Mouse (Mus musculus): ENCODE measurements around the gene Polrmt. TPM values are rescaled to one million over a fixed set of nuclear protein-coding genes. Genes with fewer than 3 reads are reported as not detected.

Gene Polrmt
- polyA plus RNA-seq, 2 experiments, result 10.1 to 17.4 TPM

- Histone ChIP-seq H3K4me3 (ENCODE audit: insufficient read depth in 1 of 2, low read depth in 2 of 2, low read length in 2 of 2) (peak overlapping the region; percentile 72 to 89), H3K36me3 (replicated peaks; ENCODE audit: control insufficient read depth, insufficient read depth, low read depth) (no peaks in the 10 kb centered on the region), H3K27ac (peak overlapping the region; percentile 3), H3K9me3 (ENCODE audit: control insufficient read depth, low read length) (no peaks in the 10 kb centered on the region), H3K4me2 (ENCODE audit: low read depth) (peak overlapping the region; percentile 89), H3K27me3 (ENCODE audit: control insufficient read depth, insufficient read depth, low read length) (no peaks in the 10 kb centered on the region), H3K4me1 (replicated peaks; ENCODE audit: control insufficient read depth in 2 of 2, insufficient read depth in 2 of 2, low read length in 1 of 2) (peaks cover 14 to 16% of the 10 kb centered on the region in 2 experiments), H3K9ac (replicated peaks) (peak overlapping the region; percentile 31)
- 10% methylated on average over 40 of the region's 40 CpGs for WGBS (ENCODE audit: insufficient replicate concordance)
- ATAC-seq (ENCODE audit: insufficient read depth) (peak; percentile 46), DNase-seq (ENCODE audit: low read depth in 3 of 3, low spot score in 3 of 3) (peak; percentile 64 to 76 (median 70))
- TF ChIP-seq EP300 (IDR thresholded peaks at IDR 0.05; ENCODE audit: low read depth) (no peak), CTCF (IDR thresholded peaks at IDR 0.05; ENCODE audit: low read depth) (0 out of 2 replicates have a peak, but pooled peaks have one; percentile 1)
Observed at GRCm38 (mm10) chr10:79767372-79768244, 21.2 kb upstream of the Polrmt start.

DNA sequence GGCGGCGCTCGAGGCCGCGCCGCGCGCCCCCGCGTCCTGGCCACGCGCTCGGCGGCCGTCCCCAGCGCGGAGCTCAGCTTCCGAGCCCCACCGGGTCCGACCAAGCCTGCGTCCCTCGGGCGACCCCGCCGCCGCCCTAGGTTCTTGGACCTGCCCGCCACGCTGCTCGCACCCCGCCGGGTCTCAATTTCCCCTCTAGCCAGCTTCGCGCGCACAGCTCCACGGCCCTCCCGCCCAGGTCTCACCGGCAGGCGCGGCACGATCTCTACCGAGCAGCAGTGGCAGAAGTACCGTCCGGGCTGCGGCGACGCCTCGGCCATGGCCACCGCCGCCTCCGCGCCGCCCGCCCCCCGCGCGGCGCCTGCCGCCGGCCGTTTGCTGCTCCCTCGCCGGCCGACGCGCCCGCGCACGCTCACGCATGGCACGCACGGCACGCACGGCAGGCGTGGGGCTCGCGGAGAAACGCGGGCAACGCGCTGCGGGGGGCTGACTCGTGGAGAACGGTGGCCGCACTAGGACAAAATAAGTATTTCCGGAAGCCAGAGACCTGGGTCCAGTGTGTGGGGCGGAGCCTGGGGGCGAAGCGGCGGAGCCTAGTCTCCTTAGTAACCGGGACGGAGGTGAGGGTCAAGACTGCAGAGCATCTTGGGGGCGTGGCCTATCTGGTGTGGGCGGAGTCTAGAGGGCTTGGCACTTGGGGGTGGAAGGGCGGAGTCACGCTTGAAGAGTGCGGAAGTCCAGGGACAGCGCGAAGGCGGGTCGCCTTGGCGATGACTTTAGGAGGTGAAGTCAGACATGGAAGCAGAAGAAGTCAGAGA is 20.3 kb upstream of the Polrmt start, which contains the start of gene Rnf126:
TSS of gene Rnf126 (minus strand) at position 445 of the 818 bp plus-strand sequence.
- H3K27ac ChIP-seq, result peak within 1 kb of the TSS; percentile 63
- peak within 1 kb of the TSS; percentile 72 to 89 for H3K4me3 ChIP-seq (ENCODE audit: insufficient read depth in 1 of 2, low read depth in 2 of 2, low read length in 2 of 2)
- ATAC-seq (ENCODE audit: insufficient read depth) (peak; percentile 91), DNase-seq (ENCODE audit: low read depth in 3 of 3, low spot score in 3 of 3) (peak; percentile 98 to 99 (median 98))
- peak within 1 kb of the TSS; percentile 76 for H3K9ac ChIP-seq (replicated peaks)
- H3K9me3 ChIP-seq (ENCODE audit: control insufficient read depth, low read length), result no peaks in the 10 kb centered on the region
- H3K27me3 ChIP-seq (ENCODE audit: control insufficient read depth, insufficient read depth, low read length), result no peaks in the 10 kb centered on the region
- TF ChIP-seq EP300 (IDR thresholded peaks at IDR 0.05; ENCODE audit: low read depth), result no peak
- TF ChIP-seq CTCF (IDR thresholded peaks at IDR 0.05; ENCODE audit: low read depth), result no peak
- peaks cover 14 to 16% of the 10 kb centered on the region in 2 experiments for H3K4me1 ChIP-seq (replicated peaks; ENCODE audit: control insufficient read depth in 2 of 2, insufficient read depth in 2 of 2, low read length in 1 of 2)
- under 1% methylated on average over 101 of the region's 101 CpGs for WGBS (ENCODE audit: insufficient replicate concordance)
- H3K36me3 ChIP-seq (replicated peaks; ENCODE audit: control insufficient read depth, insufficient read depth, low read depth), result peaks cover 5% of the 10 kb centered on the region
- peak within 1 kb of the TSS; percentile 89 for H3K4me2 ChIP-seq (ENCODE audit: low read depth)

- DNase-seq (ENCODE audit: low read depth in 3 of 3, low spot score in 3 of 3), result no peak
- peak overlapping the region; percentile 3 for H3K27ac ChIP-seq
- peak overlapping the region; percentile 72 to 89 for H3K4me3 ChIP-seq (ENCODE audit: insufficient read depth in 1 of 2, low read depth in 2 of 2, low read length in 2 of 2)
- 5% methylated on average over 16 of the region's 16 CpGs for WGBS (ENCODE audit: insufficient replicate concordance)
- no peak for ATAC-seq (ENCODE audit: insufficient read depth)
- H3K4me2 ChIP-seq (ENCODE audit: low read depth), result peak overlapping the region; percentile 89
- peak overlapping the region; percentile 76 for H3K9ac ChIP-seq (replicated peaks)
- no peak for TF ChIP-seq EP300 (IDR thresholded peaks at IDR 0.05; ENCODE audit: low read depth)
- TF ChIP-seq CTCF (IDR thresholded peaks at IDR 0.05; ENCODE audit: low read depth), result no peak
- H3K9me3 ChIP-seq (ENCODE audit: control insufficient read depth, low read length), result no peaks in the 10 kb centered on the region
- H3K36me3 ChIP-seq (replicated peaks; ENCODE audit: control insufficient read depth, insufficient read depth, low read depth), result peaks cover 12% of the 10 kb centered on the region
- no peaks in the 10 kb centered on the region for H3K27me3 ChIP-seq (ENCODE audit: control insufficient read depth, insufficient read depth, low read length)
- H3K4me1 ChIP-seq (replicated peaks; ENCODE audit: control insufficient read depth in 2 of 2, insufficient read depth in 2 of 2, low read length in 1 of 2), result peaks cover 14 to 16% of the 10 kb centered on the region in 2 experiments
Observed at GRCm38 (mm10) chr10:79766001-79766507, 19.7 kb upstream of the Polrmt start.

DNA sequence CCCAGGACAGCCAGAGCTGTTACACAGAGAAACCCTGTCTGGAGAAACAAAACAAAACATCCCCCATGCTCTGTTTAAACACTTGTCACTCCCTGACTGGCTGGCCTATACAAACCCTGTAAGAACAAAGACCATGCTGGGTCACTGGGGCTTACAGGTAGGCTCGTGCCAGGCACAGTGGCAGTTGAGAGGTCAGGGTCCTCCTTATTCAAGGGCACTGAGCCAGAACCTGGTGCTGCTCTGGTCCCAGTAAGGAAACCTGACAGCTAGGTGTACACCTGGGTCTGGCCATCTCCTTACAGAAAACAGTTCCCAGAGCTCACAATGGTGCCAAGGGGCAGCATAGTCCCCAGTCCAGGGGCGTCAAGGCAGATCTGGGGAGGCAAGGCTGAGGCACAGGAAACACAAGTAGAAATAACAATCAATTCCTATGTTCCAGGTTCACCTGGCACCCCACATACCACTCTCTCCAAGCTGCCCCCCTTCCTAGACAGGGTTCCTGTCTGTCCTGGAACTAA is 18.9 kb upstream of the Polrmt start:
- 64% methylated on average over 2 of the region's 2 CpGs for WGBS (ENCODE audit: insufficient replicate concordance)
- no peaks in the 10 kb centered on the region for H3K27me3 ChIP-seq (ENCODE audit: control insufficient read depth, insufficient read depth, low read length)
- H3K4me3 ChIP-seq (ENCODE audit: insufficient read depth in 1 of 2, low read depth in 2 of 2, low read length in 2 of 2), result peak overlapping the region; percentile 72 to 89
- ATAC-seq (ENCODE audit: insufficient read depth), result no peak
- TF ChIP-seq EP300 (IDR thresholded peaks at IDR 0.05; ENCODE audit: low read depth) (no peak), CTCF (IDR thresholded peaks at IDR 0.05; ENCODE audit: low read depth) (no peak)
- H3K27ac ChIP-seq, result no peak overlapping the region
- H3K4me1 ChIP-seq (replicated peaks; ENCODE audit: control insufficient read depth in 2 of 2, insufficient read depth in 2 of 2, low read length in 1 of 2), result peaks cover 14 to 16% of the 10 kb centered on the region in 2 experiments
- H3K4me2 ChIP-seq (ENCODE audit: low read depth), result peak overlapping the region; percentile 89
- peak overlapping the region; percentile 9; the same call in 1 of the 2 replicates for H3K9ac ChIP-seq (replicated peaks)
- DNase-seq (ENCODE audit: low read depth in 3 of 3, low spot score in 3 of 3), result no peak
- no peaks in the 10 kb centered on the region for H3K9me3 ChIP-seq (ENCODE audit: control insufficient read depth, low read length)
- peaks cover 19% of the 10 kb centered on the region for H3K36me3 ChIP-seq (replicated peaks; ENCODE audit: control insufficient read depth, insufficient read depth, low read depth)
